Mouse (Mus musculus): ENCODE measurements at regions not wholly inside any gene's neighbourhood (a gene's known extent, or its start where the extent isn't known, plus 50 kb on each side); places are given as distances from the start of the nearest gene placed in this dataset.

DNA sequence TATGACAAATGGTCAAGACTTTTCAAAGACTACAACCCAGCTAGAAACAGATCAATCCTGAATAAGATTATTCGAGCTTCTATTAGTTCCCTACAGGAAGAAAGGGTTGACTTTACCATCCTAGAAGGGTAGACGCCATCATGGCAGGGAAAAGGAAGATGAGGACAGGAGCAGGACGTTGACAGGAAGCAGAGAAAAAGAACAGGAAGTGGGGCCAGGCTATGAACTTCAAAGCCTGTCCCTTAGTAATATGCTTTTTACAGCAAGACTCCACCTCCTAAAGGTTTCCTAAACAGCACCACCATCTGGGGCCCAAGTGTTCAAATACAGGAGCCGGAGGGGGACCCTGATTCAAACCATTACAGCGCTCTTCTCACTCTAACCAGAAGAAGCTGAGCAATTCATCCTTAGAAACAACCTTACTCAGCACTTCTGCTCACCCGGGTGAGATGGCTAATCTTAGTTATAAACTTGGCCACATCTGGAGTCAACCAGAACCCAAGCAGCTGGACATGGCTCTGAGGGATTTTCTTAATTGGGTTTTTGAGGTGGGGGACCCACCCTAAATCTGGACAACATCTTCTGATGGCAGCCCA is 60.6 kb upstream of the Trim2 start:
- H3K4me1 ChIP-seq (ENCODE audit: control insufficient read depth), result peaks cover 18% of the 10 kb centered on the region
- H3K36me3 ChIP-seq (ENCODE audit: control insufficient read depth), result no peaks in the 10 kb centered on the region
- H3K27me3 ChIP-seq (ENCODE audit: control insufficient read depth), result no peaks in the 10 kb centered on the region
- no peak for TF ChIP-seq GATA1 (IDR thresholded peaks at IDR 0.05; ENCODE audit: low read length)
- no peak for TF ChIP-seq TAL1 (IDR thresholded peaks at IDR 0.05; ENCODE audit: low read length)
- no peaks in the 10 kb centered on the region for H3K9me3 ChIP-seq (ENCODE audit: control insufficient read depth, low read length)
- H3K4me3 ChIP-seq (replicated peaks), result no peak overlapping the region

DNA sequence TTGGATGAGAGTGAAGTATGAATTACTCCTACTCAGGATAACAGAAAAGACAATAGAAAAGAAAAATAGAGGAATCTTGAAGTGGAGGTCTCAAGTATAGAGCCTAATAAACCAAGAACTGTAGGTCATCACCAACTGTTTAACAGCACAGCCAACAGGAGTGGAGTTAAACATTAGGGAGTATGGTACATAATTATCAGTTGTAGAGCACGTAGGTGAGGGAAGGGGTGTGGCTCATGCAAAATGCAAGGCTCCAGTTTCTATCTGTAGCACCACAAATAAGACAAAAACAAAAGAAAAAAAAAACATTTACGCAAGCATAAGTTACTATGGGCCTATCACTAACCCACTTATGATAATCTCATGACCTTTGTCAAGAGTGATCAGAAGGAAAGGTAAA is 52.0 kb upstream of the Trim2 start:
- H3K4me1 ChIP-seq (ENCODE audit: control insufficient read depth), result peaks cover 36% of the 10 kb centered on the region
- no peak overlapping the region for H3K4me3 ChIP-seq (replicated peaks)
- H3K27me3 ChIP-seq (ENCODE audit: control insufficient read depth), result no peaks in the 10 kb centered on the region
- H3K9me3 ChIP-seq (ENCODE audit: control insufficient read depth, low read length), result no peaks in the 10 kb centered on the region
- TF ChIP-seq GATA1 (IDR thresholded peaks at IDR 0.05; ENCODE audit: low read length), result no peak
- H3K36me3 ChIP-seq (ENCODE audit: control insufficient read depth), result no peaks in the 10 kb centered on the region

DNA sequence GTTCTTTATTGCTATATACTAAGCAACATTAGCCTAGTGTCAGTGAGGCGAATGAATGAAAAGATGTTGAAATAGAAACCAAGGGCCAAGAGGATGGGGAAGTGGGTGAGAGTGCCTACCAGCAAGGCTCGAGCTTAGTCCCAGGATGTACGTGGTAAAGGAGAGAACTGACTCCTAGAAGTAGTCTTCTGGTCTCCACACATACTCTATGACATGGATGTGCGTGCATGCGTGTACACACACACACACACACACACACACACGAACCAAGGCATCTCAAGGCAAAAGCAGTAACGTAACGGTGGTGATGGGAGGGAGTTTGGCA is 50.0 kb upstream of the Trim2 start:
- no peaks in the 10 kb centered on the region for H3K27me3 ChIP-seq (ENCODE audit: control insufficient read depth)
- H3K4me3 ChIP-seq (replicated peaks), result no peak overlapping the region
- H3K36me3 ChIP-seq (ENCODE audit: control insufficient read depth), result no peaks in the 10 kb centered on the region
- H3K9me3 ChIP-seq (ENCODE audit: control insufficient read depth, low read length), result no peaks in the 10 kb centered on the region
- TF ChIP-seq TAL1 (IDR thresholded peaks at IDR 0.05; ENCODE audit: low read length), result no peak
- no peak for TF ChIP-seq GATA1 (IDR thresholded peaks at IDR 0.05; ENCODE audit: low read length)
- H3K4me1 ChIP-seq (ENCODE audit: control insufficient read depth), result peaks cover 46% of the 10 kb centered on the region
